Mouse (Mus musculus) limb, embryonic 12.5 days (tissue): ENCODE results near the gene Smyd1. TPM values are rescaled to one million over a fixed set of nuclear protein-coding genes. Genes with fewer than 3 reads are reported as not detected.
A peak's percentile ranks its signal among the peaks of the same experiment; 100 is the strongest.

ENCODE experiments used
- ATAC-seq: fragments of 200-750 bp; cut with Nextera tagmentation; 2 replicates; pipeline ENCODE4 v1.8.0; 2017; ENCODE audit warnings: low read depth, moderate TSS enrichment; ENCODE audit not compliant: insufficient number of reproducible peaks, insufficient read depth, low FRiP score, low TSS enrichment
- H3K27ac ChIP-seq: fragments of 300-500 bp; sonication (generic); 2 replicates; pipeline ENCODE4 v1.5.1; 2016; ENCODE audit warnings: mild to moderate bottlenecking, moderate library complexity
- H3K27me3 ChIP-seq: fragments of 300-500 bp; sonication (generic); 2 replicates; pipeline ENCODE4 v1.6.1; 2016; ENCODE audit warnings: mild to moderate bottlenecking, moderate library complexity
- H3K36me3 ChIP-seq: fragments of 300-500 bp; sonication (generic); 2 replicates; pipeline ENCODE4 v1.6.1; 2016; ENCODE audit warnings: mild to moderate bottlenecking, moderate library complexity
- H3K4me1 ChIP-seq: fragments of 300-500 bp; sonication (generic); replicated peaks from 2 replicates; pipeline ENCODE4 v1.6.1; 2016
- H3K4me2 ChIP-seq: fragments of 300-500 bp; sonication (generic); 2 replicates; pipeline ENCODE4 v1.6.1; 2016; ENCODE audit warnings: mild to moderate bottlenecking, moderate library complexity
- H3K4me3 ChIP-seq: fragments of 300-500 bp; sonication (generic); replicated peaks from 2 replicates; pipeline ENCODE4 v1.5.1; 2016; ENCODE audit warnings: mild to moderate bottlenecking
- H3K9ac ChIP-seq: fragments of 300-500 bp; sonication (generic); replicated peaks from 2 replicates; pipeline ENCODE4 v1.6.1; 2016; ENCODE audit warnings: mild to moderate bottlenecking, moderate library complexity
- H3K9me3 ChIP-seq: fragments of 300-500 bp; sonication (generic); 2 replicates; pipeline ENCODE4 v1.6.1; 2016; ENCODE audit warnings: mild to moderate bottlenecking, moderate library complexity
- WGBS: fragments of 180-500 bp; shearing (Covaris S2); methylation state at CpG from one replicate; pipeline ENCODE4 v1.1.7; 2016; 5-methylcytosine and 5-hydroxymethylcytosine counted together
- polyA plus RNA-seq: library from polyadenylated mRNA; unstranded; fragments of >200 nt; fragmentation: Nextera tagmentation; extraction: Ambion mirVana; gene quantifications from 2 replicates; pipeline ENCODE4 v1.2.1, GENCODE M21; 2016

The Smyd1 gene
- polyA plus RNA-seq, 1 experiment from 2014 or later = 5.1 TPM

- 74% methylated on average over 6 of the region's 6 CpGs for WGBS
- H3K9me3 ChIP-seq = no peaks in the 10 kb centered on the region
- H3K4me2 ChIP-seq = no peak overlapping the region
- ATAC-seq = no peak
- H3K27me3 ChIP-seq = no peaks in the 10 kb centered on the region
- H3K9ac ChIP-seq = no peak overlapping the region
- H3K4me3 ChIP-seq = no peak overlapping the region
- H3K36me3 ChIP-seq = no peaks in the 10 kb centered on the region
- no peak overlapping the region for H3K27ac ChIP-seq
- no peaks in the 10 kb centered on the region; the same call in 1 of the 2 replicates for H3K4me1 ChIP-seq
Measured at GRCm38 (mm10) chr6:71236506-71236905, 85.5 kb downstream of the Smyd1 start.

GRCm38 (mm10) chr6:71235944-71236343, 86.1 kb downstream of the Smyd1 start:
- no peak for ATAC-seq
- H3K4me2 ChIP-seq = no peak overlapping the region
- no peak overlapping the region for H3K27ac ChIP-seq
- no peaks in the 10 kb centered on the region for H3K36me3 ChIP-seq
- no peaks in the 10 kb centered on the region; the same call in 1 of the 2 replicates for H3K4me1 ChIP-seq
- WGBS = 68% methylated on average over 3 of the region's 3 CpGs
- no peak overlapping the region for H3K4me3 ChIP-seq
- H3K9me3 ChIP-seq = no peaks in the 10 kb centered on the region
- no peaks in the 10 kb centered on the region for H3K27me3 ChIP-seq
- H3K9ac ChIP-seq = no peak overlapping the region

GRCm38 (mm10) chr6:71235121-71235520, 86.9 kb downstream of the Smyd1 start:
- no peak overlapping the region for H3K9ac ChIP-seq
- H3K36me3 ChIP-seq = no peaks in the 10 kb centered on the region
- H3K4me1 ChIP-seq = no peaks in the 10 kb centered on the region; the same call in 1 of the 2 replicates
- H3K4me3 ChIP-seq = no peak overlapping the region
- no peak overlapping the region for H3K27ac ChIP-seq
- WGBS = 80% methylated on average over 13 of the region's 13 CpGs
- ATAC-seq = no peak
- H3K27me3 ChIP-seq = no peaks in the 10 kb centered on the region
- H3K9me3 ChIP-seq = no peaks in the 10 kb centered on the region
- no peak overlapping the region for H3K4me2 ChIP-seq

- Histone ChIP-seq H3K9me3 (no peaks in the 10 kb centered on the region), H3K4me2 (0 out of 2 replicates have a peak overlapping the region, but pooled peaks have one; percentile 10), H3K36me3 (no peaks in the 10 kb centered on the region), H3K27ac (0 out of 2 replicates have a peak overlapping the region, but pooled peaks have one; percentile 29), H3K9ac (no peak overlapping the region), H3K4me3 (no peak overlapping the region), H3K27me3 (no peaks in the 10 kb centered on the region), H3K4me1 (peaks cover 20% of the 10 kb centered on the region)
- WGBS = 8% methylated on average over 7 of the region's 7 CpGs
- no peak for ATAC-seq
Measured at GRCm38 (mm10) chr6:71227157-71227770, 94.8 kb downstream of the Smyd1 start.

GRCm38 (mm10) chr6:71226544-71226943, 95.5 kb downstream of the Smyd1 start:
- Histone ChIP-seq H3K9me3 (no peaks in the 10 kb centered on the region), H3K27me3 (no peaks in the 10 kb centered on the region), H3K4me3 (no peak overlapping the region), H3K9ac (no peak overlapping the region), H3K4me2 (no peak overlapping the region), H3K4me1 (peaks cover 20% of the 10 kb centered on the region), H3K27ac (no peak overlapping the region), H3K36me3 (no peaks in the 10 kb centered on the region)
- no peak for ATAC-seq
- 35% methylated on average over 6 of the region's 6 CpGs for WGBS

- ATAC-seq = no peak
- H3K27me3 ChIP-seq = no peaks in the 10 kb centered on the region
- H3K27ac ChIP-seq = no peak overlapping the region
- no peak overlapping the region for H3K4me2 ChIP-seq
- no peaks in the 10 kb centered on the region for H3K9me3 ChIP-seq
- no peak overlapping the region for H3K4me3 ChIP-seq
- 75% methylated on average over 3 of the region's 3 CpGs for WGBS
- no peaks in the 10 kb centered on the region for H3K36me3 ChIP-seq
- peaks cover 20% of the 10 kb centered on the region for H3K4me1 ChIP-seq
- H3K9ac ChIP-seq = no peak overlapping the region
Measured at GRCm38 (mm10) chr6:71224184-71224943, 97.7 kb downstream of the Smyd1 start.

GRCm38 (mm10) chr6:71221501-71221900, 100.5 kb downstream of the Smyd1 start:
- H3K9ac ChIP-seq = no peak overlapping the region
- H3K9me3 ChIP-seq = no peaks in the 10 kb centered on the region
- no peaks in the 10 kb centered on the region for H3K36me3 ChIP-seq
- ATAC-seq = no peak
- H3K4me3 ChIP-seq = no peak overlapping the region
- H3K27ac ChIP-seq = no peak overlapping the region
- WGBS = 86% methylated on average over 4 of the region's 4 CpGs
- H3K4me2 ChIP-seq = no peak overlapping the region
- no peaks in the 10 kb centered on the region for H3K27me3 ChIP-seq
- peaks cover 7% of the 10 kb centered on the region for H3K4me1 ChIP-seq

GRCm38 (mm10) chr6:71212471-71212870, 109.6 kb downstream of the Smyd1 start:
- H3K27me3 ChIP-seq = no peaks in the 10 kb centered on the region
- 92% methylated on average over 3 of the region's 3 CpGs for WGBS

GRCm38 (mm10) chr6:71211917-71212316, 110.1 kb downstream of the Smyd1 start:
- Histone ChIP-seq H3K27me3 (no peaks in the 10 kb centered on the region), H3K4me1 (no peaks in the 10 kb centered on the region), H3K4me2 (no peak overlapping the region), H3K27ac (no peak overlapping the region), H3K9ac (no peak overlapping the region), H3K36me3 (no peaks in the 10 kb centered on the region), H3K9me3 (no peaks in the 10 kb centered on the region), H3K4me3 (no peak overlapping the region)
- ATAC-seq = no peak
- 68% methylated on average over 7 of the region's 7 CpGs for WGBS

More at GRCm38 (mm10) chr6:71212471-71212870, 109.6 kb downstream of the Smyd1 start:
- no peaks in the 10 kb centered on the region for H3K4me1 ChIP-seq
- no peaks in the 10 kb centered on the region for H3K9me3 ChIP-seq
- ATAC-seq = no peak
- H3K4me3 ChIP-seq = no peak overlapping the region
- no peaks in the 10 kb centered on the region for H3K36me3 ChIP-seq
- H3K27ac ChIP-seq = no peak overlapping the region
- no peak overlapping the region for H3K9ac ChIP-seq
- no peak overlapping the region for H3K4me2 ChIP-seq

- Histone ChIP-seq H3K36me3 (no peaks in the 10 kb centered on the region), H3K27me3 (no peaks in the 10 kb centered on the region), H3K9me3 (no peaks in the 10 kb centered on the region), H3K4me3 (no peak overlapping the region), H3K4me1 (no peaks in the 10 kb centered on the region), H3K27ac (no peak overlapping the region), H3K9ac (no peak overlapping the region), H3K4me2 (no peak overlapping the region)
- no peak for ATAC-seq
- WGBS = 72% methylated on average over 2 of the region's 2 CpGs
Measured at GRCm38 (mm10) chr6:71208691-71209090, 113.3 kb downstream of the Smyd1 start.

GRCm38 (mm10) chr6:71204166-71204565, 117.9 kb downstream of the Smyd1 start:
- no peaks in the 10 kb centered on the region for H3K27me3 ChIP-seq
- no peak overlapping the region for H3K27ac ChIP-seq
- ATAC-seq = no peak
- 74% methylated on average over 8 of the region's 8 CpGs for WGBS
- no peak overlapping the region for H3K9ac ChIP-seq
- no peaks in the 10 kb centered on the region for H3K9me3 ChIP-seq
- H3K4me1 ChIP-seq = 0 out of 2 replicates have a peak, but pooled peaks cover 5% of the 10 kb centered on the region
- no peak overlapping the region for H3K4me3 ChIP-seq
- no peaks in the 10 kb centered on the region for H3K36me3 ChIP-seq
- H3K4me2 ChIP-seq = no peak overlapping the region
